Mouse (Mus musculus) heart, postnatal 0 days (tissue): Measurements from ENCODE around the gene B4galnt3. TPM values are rescaled to one million over a fixed set of nuclear protein-coding genes. Genes with fewer than 3 reads are reported as not detected.

Source experiments
- ATAC-seq: fragments of 200-750 bp; cut with Nextera tagmentation; 2 replicates; pipeline ENCODE4 v1.8.0; 2017; ENCODE audit warnings: low read depth, moderate number of reproducible peaks, moderate library complexity; ENCODE audit not compliant: insufficient read depth
- DNase-seq: peaks from one replicate; pipeline ENCODE4 v3.0.0-alpha.2; 2016; ENCODE audit warnings: low spot score
- H3K27ac ChIP-seq: fragments of 300-500 bp; sonication (generic); 2 replicates; pipeline ENCODE4 v1.5.1; 2014; ENCODE audit warnings: low read depth, mild to moderate bottlenecking
- H3K27me3 ChIP-seq: fragments of 300-500 bp; sonication (generic); 2 replicates; pipeline ENCODE4 v1.6.1; 2014; ENCODE audit warnings: low read length, mixed read lengths; ENCODE audit not compliant: control insufficient read depth, insufficient read depth
- H3K36me3 ChIP-seq: fragments of 300-500 bp; sonication (generic); replicated peaks from 2 replicates; pipeline ENCODE4 v1.6.1; 2014; ENCODE audit warnings: low read length, mixed read lengths; ENCODE audit not compliant: control insufficient read depth, insufficient read depth
- H3K4me1 ChIP-seq: fragments of 300-500 bp; sonication (generic); 2 replicates; pipeline ENCODE4 v1.6.1; 2014; ENCODE audit warnings: antibody characterized with exemption; ENCODE audit not compliant: control insufficient read depth, insufficient read depth
- H3K4me2 ChIP-seq: fragments of 300-500 bp; sonication (generic); 2 replicates; pipeline ENCODE4 v1.6.1; 2014; ENCODE audit warnings: low read depth, mild to moderate bottlenecking, low read length, moderate library complexity
- H3K4me3 ChIP-seq: fragments of 300-500 bp; sonication (generic); 2 replicates; pipeline ENCODE4 v1.5.1; 2014; ENCODE audit warnings: low read depth, low read length
- H3K9ac ChIP-seq: fragments of 300-500 bp; sonication (generic); replicated peaks from 2 replicates; pipeline ENCODE4 v1.6.1; 2014; ENCODE audit warnings: low read depth, low read length, mixed read lengths
- H3K9me3 ChIP-seq: fragments of 300-500 bp; sonication (generic); replicated peaks from 2 replicates; pipeline ENCODE4 v1.6.1; 2016; ENCODE audit warnings: low read length; ENCODE audit not compliant: control insufficient read depth
- CTCF ChIP-seq: IDR thresholded peaks from 2 replicates; pipeline ENCODE4 v1.5.1; 2016; ENCODE audit warnings: antibody characterized with exemption, control low read depth, low read depth
- EP300 ChIP-seq: IDR thresholded peaks from 2 replicates; pipeline ENCODE4 v1.6.1; 2016; ENCODE audit warnings: antibody characterized with exemption, low read depth
- WGBS: fragments of 180-500 bp; shearing (Covaris S2); extraction: QIAGEN DNeasy Blood & Tissue Kit; methylation state at CpG from one replicate; pipeline ENCODE4 v1.1.7; 2014; 5-methylcytosine and 5-hydroxymethylcytosine counted together
- polyA plus RNA-seq: library from polyadenylated mRNA; unstranded; fragments of >200 nt; fragmentation: Nextera tagmentation; extraction: Ambion mirVana; gene quantifications from 2 replicates; pipeline ENCODE4 v1.2.1, GENCODE M21; 2015
- total RNA-seq: library from RNA; depleted of rRNA; stranded (reverse); fragments of >200 nt; gene quantifications from 2 replicates; pipeline ENCODE4 v1.2.3, GENCODE M21; 2014; ENCODE audit warnings: low replicate concordance

B4galnt3 gene
- total and polyA plus RNA-seq, 2 experiments from 2014 or later, result 0.08 TPM; not detected in 1

DNA sequence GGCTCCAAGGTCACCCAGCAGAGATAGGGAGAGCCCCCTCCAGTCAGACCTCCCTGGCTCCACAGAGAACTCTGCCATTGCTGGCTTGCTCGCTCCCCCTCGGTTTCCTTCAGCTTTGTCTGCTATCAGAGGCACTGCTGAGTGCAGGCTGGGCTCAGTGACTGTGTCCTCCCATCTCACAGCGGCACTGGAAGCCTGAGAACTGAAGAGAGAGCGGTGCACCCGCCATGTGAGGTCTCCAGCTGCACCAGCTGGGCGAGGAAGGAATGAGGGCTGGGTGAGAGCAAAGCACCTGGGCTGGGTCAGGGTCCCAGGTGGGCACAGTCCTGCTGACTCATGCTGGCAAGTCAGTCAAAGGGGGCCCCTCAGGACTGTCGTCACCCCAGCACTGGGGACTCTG lies 108.6 kb downstream of the B4galnt3 start:
- TF ChIP-seq CTCF, result no peak
- TF ChIP-seq EP300, result no peak
- Histone ChIP-seq H3K36me3 (no peaks in the 10 kb centered on the region), H3K9ac (no peak overlapping the region), H3K4me2 (no peak overlapping the region), H3K27me3 (no peaks in the 10 kb centered on the region), H3K9me3 (no peaks in the 10 kb centered on the region), H3K4me1 (peaks cover 6% of the 10 kb centered on the region), H3K4me3 (no peak overlapping the region), H3K27ac (no peak overlapping the region)
- ATAC-seq (no peak), DNase-seq (no peak)
- 53% methylated on average over 7 of the region's 7 CpGs for WGBS

GRCm38 (mm10) chr6:120185012-120185730 lies 109.2 kb downstream of the B4galnt3 start:
- no peak overlapping the region for H3K9ac ChIP-seq
- TF ChIP-seq CTCF, result no peak
- no peak for TF ChIP-seq EP300
- ATAC-seq (no peak), DNase-seq (no peak)
- no peak overlapping the region for H3K4me2 ChIP-seq
- no peaks in the 10 kb centered on the region for H3K27me3 ChIP-seq
- H3K4me1 ChIP-seq, result peaks cover 3% of the 10 kb centered on the region; the same call in 1 of the 2 replicates
- 88% methylated on average over 12 of the region's 12 CpGs for WGBS
- no peak overlapping the region for H3K27ac ChIP-seq
- H3K9me3 ChIP-seq, result no peaks in the 10 kb centered on the region
- H3K36me3 ChIP-seq, result no peaks in the 10 kb centered on the region
- no peak overlapping the region for H3K4me3 ChIP-seq

DNA sequence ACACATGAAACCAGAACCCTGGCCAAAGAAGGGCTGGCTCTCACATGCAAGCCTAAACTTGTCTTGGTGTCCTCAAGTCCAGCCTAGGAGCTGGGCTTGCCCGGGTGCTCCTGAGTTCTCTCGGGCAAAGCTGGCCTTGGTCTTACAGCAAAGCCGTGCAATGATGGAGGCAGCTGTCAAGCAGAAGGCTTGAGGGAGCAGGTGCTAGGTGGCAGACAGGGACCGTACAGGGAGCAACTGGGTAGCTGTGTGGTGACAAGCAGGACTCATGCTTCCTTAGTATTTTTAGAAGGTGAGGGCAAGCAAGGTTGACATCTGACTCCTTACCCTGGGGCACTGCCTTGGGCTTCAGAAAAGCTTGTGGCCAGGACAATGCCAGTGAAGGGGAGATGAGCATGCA lies 110.6 kb downstream of the B4galnt3 start:
- DNase-seq (no peak), ATAC-seq (no peak)
- Histone ChIP-seq H3K27ac (no peak overlapping the region), H3K4me3 (no peak overlapping the region), H3K4me1 (peaks cover 12% of the 10 kb centered on the region; the same call in 1 of the 2 replicates), H3K36me3 (no peaks in the 10 kb centered on the region), H3K9me3 (no peaks in the 10 kb centered on the region), H3K27me3 (no peaks in the 10 kb centered on the region), H3K4me2 (no peak overlapping the region), H3K9ac (no peak overlapping the region)
- WGBS, result 72% methylated on average over 4 of the region's 4 CpGs
- TF ChIP-seq EP300 (no peak), CTCF (no peak)

DNA sequence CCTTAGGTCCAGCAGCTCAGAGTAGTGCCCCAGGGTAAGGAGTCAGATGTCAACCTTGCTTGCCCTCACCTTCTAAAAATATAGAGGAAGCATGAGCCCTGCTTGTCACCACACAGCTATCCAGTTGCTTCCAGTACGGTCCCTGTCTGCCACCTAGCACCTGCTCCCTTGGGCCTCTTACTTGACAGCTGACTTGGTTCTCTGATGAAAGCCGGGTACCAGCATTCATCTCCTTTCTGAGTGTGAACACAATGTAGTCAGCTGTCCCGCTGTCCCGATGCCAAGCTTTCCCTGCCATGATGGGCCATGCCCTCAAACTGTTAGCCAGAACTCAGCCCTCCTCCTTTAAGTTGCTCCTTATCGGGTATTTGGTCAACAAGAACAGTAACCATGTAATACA lies 112.2 kb downstream of the B4galnt3 start:
- no peak overlapping the region for H3K4me2 ChIP-seq
- TF ChIP-seq EP300, result peak; percentile 65; the same call in 1 of the 2 replicates
- no peak for TF ChIP-seq CTCF
- 0 out of 2 replicates have a peak overlapping the region, but pooled peaks have one; percentile 24 for H3K27ac ChIP-seq
- peak; percentile 83 for ATAC-seq
- H3K9me3 ChIP-seq, result no peaks in the 10 kb centered on the region
- no peak overlapping the region for H3K4me3 ChIP-seq
- no peaks in the 10 kb centered on the region for H3K27me3 ChIP-seq
- H3K9ac ChIP-seq, result no peak overlapping the region
- WGBS, result 44% methylated on average over 5 of the region's 5 CpGs
- no peaks in the 10 kb centered on the region for H3K36me3 ChIP-seq
- peak; percentile 78 for DNase-seq
- H3K4me1 ChIP-seq, result peaks cover 12% of the 10 kb centered on the region; the same call in 1 of the 2 replicates

DNA sequence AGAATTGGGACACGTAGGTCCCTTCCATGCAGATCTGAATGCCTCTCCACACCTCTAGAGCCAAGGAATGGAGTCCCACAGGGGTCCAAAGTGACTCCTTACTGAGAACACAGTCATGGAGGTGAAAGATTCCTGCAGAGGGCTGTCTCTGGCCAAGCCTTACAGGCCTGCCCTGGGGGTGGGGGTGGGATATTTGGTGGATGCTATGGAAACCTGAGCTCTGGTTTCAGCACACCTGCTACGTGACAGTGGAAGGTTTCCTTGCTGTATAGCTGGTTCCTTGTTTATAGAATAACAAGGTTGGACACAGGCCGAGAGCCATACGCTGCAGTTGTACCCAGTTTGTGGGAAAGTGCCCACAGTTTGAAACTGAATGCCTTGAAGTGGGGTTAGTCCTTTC lies 113.9 kb downstream of the B4galnt3 start:
- H3K27ac ChIP-seq, result peak overlapping the region; percentile 18; the same call in 1 of the 2 replicates
- H3K4me1 ChIP-seq, result peaks cover 14% of the 10 kb centered on the region; the same call in 1 of the 2 replicates
- DNase-seq, result no peak
- no peak overlapping the region for H3K4me3 ChIP-seq
- TF ChIP-seq EP300, result no peak
- H3K9ac ChIP-seq, result no peak overlapping the region
- H3K4me2 ChIP-seq, result no peak overlapping the region
- no peak for ATAC-seq
- WGBS, result 79% methylated on average over 4 of the region's 4 CpGs
- H3K36me3 ChIP-seq, result no peaks in the 10 kb centered on the region
- no peaks in the 10 kb centered on the region for H3K9me3 ChIP-seq
- no peaks in the 10 kb centered on the region for H3K27me3 ChIP-seq
